Mouse (Mus musculus) thymus, postnatal 14 days (tissue): Measurements from ENCODE around the gene Ppcs.
A peak's percentile ranks its signal among the peaks of the same experiment; 100 is the strongest.

Source experiments
- DNase-seq: peaks from one replicate; pipeline ENCODE4 v3.0.0; 2021

Gene Ppcs

GRCm38 (mm10) chr4:119417270-119417669 lies 5.0 kb downstream of the Ppcs start:
- DNase-seq = no peak

- DNase-seq = peak; percentile 93
These were observed 7.0 kb downstream of the Ppcs start, which contains the start of gene Ccdc30 for GRCm38 (mm10) chr4:119415072-119415753. Gene Ccdc30, minus strand, starts transcription at chr4:119415521.

- DNase-seq = peak; percentile 41
These were observed 9.4 kb downstream of the Ppcs start for GRCm38 (mm10) chr4:119412791-119413190.

- DNase-seq = peak; percentile 74
These were observed 10.2 kb downstream of the Ppcs start for GRCm38 (mm10) chr4:119411877-119412650.

GRCm38 (mm10) chr4:119403431-119403830 lies 18.8 kb downstream of the Ppcs start:
- DNase-seq = no peak

GRCm38 (mm10) chr4:119400896-119401295 lies 21.3 kb downstream of the Ppcs start:
- peak; percentile 7 for DNase-seq

- DNase-seq = no peak
These were observed 23.5 kb downstream of the Ppcs start for GRCm38 (mm10) chr4:119398751-119399150.

GRCm38 (mm10) chr4:119390369-119390768 lies 31.9 kb downstream of the Ppcs start:
- DNase-seq = peak; percentile 57

- no peak for DNase-seq
These were observed 33.0 kb downstream of the Ppcs start for GRCm38 (mm10) chr4:119389184-119389583.

GRCm38 (mm10) chr4:119381471-119382190 lies 40.6 kb downstream of the Ppcs start:
- no peak for DNase-seq

- no peak for DNase-seq
These were observed 52.8 kb downstream of the Ppcs start for GRCm38 (mm10) chr4:119369460-119369859.
